ENCODE assay signal across 7 mouse cellular contexts in genomic region chr15:81247583-81248340, GRCm38 (mm10). TPM values are rescaled to one million over a fixed set of nuclear protein-coding genes. Genes with fewer than 3 reads are reported as not detected.
DNase-seq lines count a peak whose midpoint lies in the region; ATAC-seq lines count a peak whose summit lies in the region.

No protein-coding gene starts in this region.

- ATAC-seq in activated CD4-positive, CD25-positive, alpha-beta regulatory T cell, adult 4 months: no peak

- peak; percentile 99 for DNase-seq in 3T3-L1 (ENCODE audit: low read depth, low spot score)
- DNase-seq in Muller cell, postnatal 12 days (ENCODE audit: inconsistent ontology term): peak; percentile 89
- DNase-seq in gonadal fat pad, adult 2 months (ENCODE audit: low read depth): peak; percentile 50
- DNase-seq in kidney, adult 9 months: peak; percentile 97
- peak; percentile 67 for DNase-seq in mesoderm, embryonic 11.5 days (ENCODE audit: low read depth, low spot score)
- DNase-seq in left cerebral cortex, adult 9 months (ENCODE audit: low spot score in 2 of 2): no peak

RNA-seq across cellular contexts. Expression of gene Mchr1, which starts 12.5 kb away (rescaled TPM):
- polyA plus RNA-seq in gonadal fat pad, adult 2 months (2012; rRNA removed): 2.4 and 3.6 TPM in 2 replicates
- polyA plus RNA-seq in activated CD4-positive, CD25-positive, alpha-beta regulatory T cell, adult 4 months (2017; shearing (Covaris generic)): under 1 TPM in 1 of 2 experiments, not detected in 1; 0.30 TPM

RNA-seq across cellular contexts. Expression of gene Mrtfa, which starts 57.2 kb away (rescaled TPM):
- 15.5 and 18.2 TPM in 2 replicates for polyA plus RNA-seq in gonadal fat pad, adult 2 months (2012; rRNA removed)
- polyA plus RNA-seq in activated CD4-positive, CD25-positive, alpha-beta regulatory T cell, adult 4 months (2017; shearing (Covaris generic)): 10 to 100 TPM; 45.2 to 54.3 TPM

Comparison
In these comparisons a context has a peak if more than half of its experiments do, and no peak if none do; other contexts are left out.
1. DNase-seq: peak in 3T3-L1 (single experiment), Muller cell, postnatal 12 days (single experiment), gonadal fat pad, adult 2 months (single experiment), kidney, adult 9 months (single experiment) and mesoderm, embryonic 11.5 days (single experiment); none in left cerebral cortex, adult 9 months (0 of 2).